In genomic region chr7:12903623-12904022, GRCm38 (mm10) we compare ENCODE assay signal across 10 mouse cellular contexts. TPM values are rescaled to one million over a fixed set of nuclear protein-coding genes. Genes with fewer than 3 reads are reported as not detected.
DNase-seq lines count a peak whose midpoint lies in the region; ATAC-seq and TF ChIP-seq lines count a peak whose summit lies in the region.
"Had no signal": no experiment of that assay in that cellular context is flagged by ENCODE, and none has a peak within 500 bp of the region (broad histone marks: within the 10 kb centered on the region; RNA-seq: fewer than 3 reads in every experiment).

No protein-coding gene starts in this region.

- no peak for TF ChIP-seq CTCF in intestine, postnatal 0 days (IDR thresholded peaks at IDR 0.05; ENCODE audit: low read depth)
- no peak for TF ChIP-seq CTCF in midbrain, postnatal 0 days (IDR thresholded peaks at IDR 0.05)

- no peaks in the 10 kb centered on the region for H3K27me3 ChIP-seq in kidney, embryonic 16.5 days (ENCODE audit: insufficient read depth, low read length)
- no peaks in the 10 kb centered on the region for H3K27me3 ChIP-seq in intestine, postnatal 0 days (replicated peaks; ENCODE audit: control insufficient read depth, insufficient read depth, low read length)
- no peaks in the 10 kb centered on the region for H3K27me3 ChIP-seq in midbrain, postnatal 0 days (ENCODE audit: insufficient read depth, low read length)
- H3K27me3 ChIP-seq: lung, embryonic 15.5 days had no signal

- H3K4me3 ChIP-seq in kidney, embryonic 16.5 days (ENCODE audit: low read length) = peak overlapping the region; percentile 5; the same call in 1 of the 2 replicates
- no peak overlapping the region for H3K4me3 ChIP-seq in intestine, postnatal 0 days (ENCODE audit: low read depth, low read length)
- H3K4me3 ChIP-seq in midbrain, postnatal 0 days (ENCODE audit: low read depth, low read length) = no peak overlapping the region
- H3K4me3 ChIP-seq: lung, embryonic 15.5 days had no signal

- no peak overlapping the region for H3K4me2 ChIP-seq in kidney, embryonic 16.5 days (replicated peaks; ENCODE audit: low read depth, low read length)
- no peak overlapping the region for H3K4me2 ChIP-seq in intestine, postnatal 0 days (replicated peaks; ENCODE audit: low read depth)
- H3K4me2 ChIP-seq in midbrain, postnatal 0 days (ENCODE audit: low read depth, low read length, poor library complexity, severe bottlenecking) = no peak overlapping the region
- H3K4me2 ChIP-seq: hindbrain, embryonic 14.5 days; lung, embryonic 15.5 days had no signal

- peaks cover 56% of the 10 kb centered on the region for H3K36me3 ChIP-seq in kidney, embryonic 16.5 days (ENCODE audit: insufficient read depth, low read length)
- H3K36me3 ChIP-seq in intestine, postnatal 0 days (ENCODE audit: control insufficient read depth, insufficient read depth) = peaks cover 26% of the 10 kb centered on the region
- peaks cover 40% of the 10 kb centered on the region for H3K36me3 ChIP-seq in midbrain, postnatal 0 days (ENCODE audit: insufficient read depth, low read length)

- ATAC-seq in kidney, embryonic 16.5 days (ENCODE audit: low FRiP score, low TSS enrichment) = no peak
- no peak for ATAC-seq in intestine, postnatal 0 days
- ATAC-seq in midbrain, postnatal 0 days (ENCODE audit: low FRiP score) = no peak

- no peak overlapping the region for H3K27ac ChIP-seq in kidney, embryonic 16.5 days (ENCODE audit: low read length)
- no peak overlapping the region for H3K27ac ChIP-seq in intestine, postnatal 0 days (ENCODE audit: low read depth, low read length)
- H3K27ac ChIP-seq in midbrain, postnatal 0 days (ENCODE audit: low read depth, low read length) = no peak overlapping the region
- H3K27ac ChIP-seq: hindbrain, embryonic 14.5 days; lung, embryonic 15.5 days had no signal

- H3K9ac ChIP-seq in kidney, embryonic 16.5 days (replicated peaks; ENCODE audit: low read length) = no peak overlapping the region
- H3K9ac ChIP-seq in intestine, postnatal 0 days (ENCODE audit: low read depth, low read length) = 0 out of 2 replicates have a peak overlapping the region, but pooled peaks have one; percentile 3
- H3K9ac ChIP-seq in midbrain, postnatal 0 days (replicated peaks; ENCODE audit: low read length, poor library complexity, severe bottlenecking) = no peak overlapping the region
- H3K9ac ChIP-seq: hindbrain, embryonic 14.5 days; lung, embryonic 15.5 days had no signal

- 53% methylated on average over 10 of the region's 10 CpGs for WGBS in kidney, embryonic 16.5 days
- 63% methylated on average over 10 of the region's 10 CpGs for WGBS in intestine, postnatal 0 days
- 64% methylated on average over 10 of the region's 10 CpGs for WGBS in midbrain, postnatal 0 days

- H3K9me3 ChIP-seq in kidney, embryonic 16.5 days (ENCODE audit: low read length) = no peaks in the 10 kb centered on the region
- no peaks in the 10 kb centered on the region for H3K9me3 ChIP-seq in intestine, postnatal 0 days (ENCODE audit: control insufficient read depth)
- no peaks in the 10 kb centered on the region for H3K9me3 ChIP-seq in midbrain, postnatal 0 days (ENCODE audit: low read length)
- H3K9me3 ChIP-seq: lung, embryonic 15.5 days had no signal

- H3K4me1 ChIP-seq in kidney, embryonic 16.5 days (ENCODE audit: insufficient read depth, low read length) = peaks cover 4% of the 10 kb centered on the region
- peaks cover under 1% of the 10 kb centered on the region; the same call in 1 of the 2 replicates for H3K4me1 ChIP-seq in intestine, postnatal 0 days (replicated peaks; ENCODE audit: control insufficient read depth, insufficient read depth, low read length)
- peaks cover 1% of the 10 kb centered on the region for H3K4me1 ChIP-seq in midbrain, postnatal 0 days (ENCODE audit: insufficient read depth, low read length)

- no peak for DNase-seq in kidney, postnatal 4 days
- peak; percentile 95 for DNase-seq in ZHBTc4 (ENCODE audit: low read depth, low spot score)
- DNase-seq in thymus, postnatal 0 days (ENCODE audit: low spot score) = peak; percentile 43
- no peak for DNase-seq in adrenal gland, adult 2 months
- no peak for DNase-seq in layer of hippocampus, postnatal 36 days
- DNase-seq in midbrain, postnatal 0 days (ENCODE audit: low spot score) = no peak

RNA-seq across cellular contexts. Expression of gene Zscan22, which starts 6.0 kb away (rescaled TPM):
- 20.4 and 22.0 TPM in 2 replicates for polyA plus RNA-seq in kidney, embryonic 16.5 days (2015; fragmentation: Nextera tagmentation; extraction: Ambion mirVana)
- polyA plus RNA-seq in intestine, postnatal 0 days (2015; fragmentation: Nextera tagmentation; extraction: Ambion mirVana) = 4.0 and 4.4 TPM in 2 replicates
- 4.6 and 7.2 TPM in 2 replicates for polyA plus RNA-seq in thymus, postnatal 0 days (2015; fragmentation: Nextera tagmentation; extraction: Ambion mirVana)
- 10 to 100 TPM; 12.9 to 13.3 TPM for total RNA-seq in adrenal gland, adult 2 months (2021)
- polyA plus RNA-seq in adrenal gland, adult 2 months (2012; rRNA removed) = 7.5 and 7.7 TPM in 2 replicates
- total RNA-seq in layer of hippocampus, postnatal 36 days (2021) = 10 to 100 TPM; 17.0 to 20.7 TPM
- 4.4 and 8.3 TPM in 2 replicates for total RNA-seq in midbrain, postnatal 0 days (2014; rRNA removed)
- 2.6 and 3.7 TPM in 2 replicates for polyA plus RNA-seq in midbrain, postnatal 0 days (2015; fragmentation: Nextera tagmentation; extraction: Ambion mirVana)

RNA-seq across cellular contexts. Expression of gene Rps5, which starts 18.5 kb away (rescaled TPM):
- polyA plus RNA-seq in kidney, embryonic 16.5 days (2015; fragmentation: Nextera tagmentation; extraction: Ambion mirVana) = 983 and 1,044 TPM in 2 replicates
- polyA plus RNA-seq in intestine, postnatal 0 days (2015; fragmentation: Nextera tagmentation; extraction: Ambion mirVana) = 555 and 561 TPM in 2 replicates
- polyA plus RNA-seq in thymus, postnatal 0 days (2015; fragmentation: Nextera tagmentation; extraction: Ambion mirVana) = 1,115 and 1,143 TPM in 2 replicates
- total RNA-seq in adrenal gland, adult 2 months (2021) = 100 to 1,000 TPM; 950 to 963 TPM
- polyA plus RNA-seq in adrenal gland, adult 2 months (2012; rRNA removed) = 882 and 918 TPM in 2 replicates
- total RNA-seq in layer of hippocampus, postnatal 36 days (2021) = 100 to 1,000 TPM; 399 to 414 TPM
- 1,185 and 1,542 TPM in 2 replicates for total RNA-seq in midbrain, postnatal 0 days (2014; rRNA removed)
- polyA plus RNA-seq in midbrain, postnatal 0 days (2015; fragmentation: Nextera tagmentation; extraction: Ambion mirVana) = 583 and 614 TPM in 2 replicates

RNA-seq across cellular contexts. Expression of gene Zfp128, which starts 22.6 kb away (rescaled TPM):
- 4.2 and 5.0 TPM in 2 replicates for polyA plus RNA-seq in kidney, embryonic 16.5 days (2015; fragmentation: Nextera tagmentation; extraction: Ambion mirVana)
- polyA plus RNA-seq in intestine, postnatal 0 days (2015; fragmentation: Nextera tagmentation; extraction: Ambion mirVana) = 0.97 and 1.2 TPM in 2 replicates
- 1.9 and 2.4 TPM in 2 replicates for polyA plus RNA-seq in thymus, postnatal 0 days (2015; fragmentation: Nextera tagmentation; extraction: Ambion mirVana)
- 1 to 10 TPM; 2.9 to 3.7 TPM for total RNA-seq in adrenal gland, adult 2 months (2021)
- 0.28 and 0.43 TPM in 2 replicates for polyA plus RNA-seq in adrenal gland, adult 2 months (2012; rRNA removed)
- total RNA-seq in layer of hippocampus, postnatal 36 days (2021) = 1 to 10 TPM; 7.7 to 9.0 TPM
- total RNA-seq in midbrain, postnatal 0 days (2014; rRNA removed) = 16.6 and 17.9 TPM in 2 replicates
- polyA plus RNA-seq in midbrain, postnatal 0 days (2015; fragmentation: Nextera tagmentation; extraction: Ambion mirVana) = 2.0 and 3.0 TPM in 2 replicates

RNA-seq across cellular contexts. Expression of gene Rnf225, which starts 23.6 kb away (rescaled TPM):
- polyA plus RNA-seq in kidney, embryonic 16.5 days (2015; fragmentation: Nextera tagmentation; extraction: Ambion mirVana) = 0.46 and 0.60 TPM in 2 replicates
- polyA plus RNA-seq in intestine, postnatal 0 days (2015; fragmentation: Nextera tagmentation; extraction: Ambion mirVana) = 0.05 and 0.09 TPM in 2 replicates
- 0.22 and 0.42 TPM in 2 replicates for polyA plus RNA-seq in thymus, postnatal 0 days (2015; fragmentation: Nextera tagmentation; extraction: Ambion mirVana)
- total RNA-seq in adrenal gland, adult 2 months (2021) = under 1 TPM; 0.12 to 0.28 TPM
- 0.27 and 0.39 TPM in 2 replicates for polyA plus RNA-seq in adrenal gland, adult 2 months (2012; rRNA removed)
- under 1 TPM; 0.85 to 0.88 TPM for total RNA-seq in layer of hippocampus, postnatal 36 days (2021)
- 1.9 and 2.7 TPM in 2 replicates for total RNA-seq in midbrain, postnatal 0 days (2014; rRNA removed)
- polyA plus RNA-seq in midbrain, postnatal 0 days (2015; fragmentation: Nextera tagmentation; extraction: Ambion mirVana) = 1.1 and 1.2 TPM in 2 replicates

Comparison
In these comparisons a context has a peak if more than half of its experiments do, and no peak if none do; other contexts are left out.
1. DNase-seq: peak in ZHBTc4 (single experiment) and thymus, postnatal 0 days (single experiment); none in kidney, postnatal 4 days (0 of 2), adrenal gland, adult 2 months (single experiment), layer of hippocampus, postnatal 36 days (0 of 2) and midbrain, postnatal 0 days (single experiment).